Mouse (Mus musculus) cerebellum, adult 2 months (tissue): ENCODE measurements around the gene Spata5.

Source experiments
- CTCF ChIP-seq: fragments of 200-500 bp; IDR thresholded peaks from 2 replicates; pipeline ENCODE4 v1.5.1; 2011; ENCODE audit warnings: low read depth, mild to moderate bottlenecking, control low read depth, low read length, moderate library complexity, borderline replicate concordance; ENCODE audit not compliant: insufficient read depth
- POLR2A ChIP-seq: fragments of 200-500 bp; IDR thresholded peaks from 2 replicates; pipeline ENCODE4 v1.6.1; 2011; ENCODE audit warnings: low read length, control low read depth, borderline replicate concordance; ENCODE audit not compliant: insufficient read depth

GRCm38 (mm10) chr3:37603541-37603940 is 183.8 kb downstream of the Spata5 start:
- TF ChIP-seq POLR2A: no peak
- TF ChIP-seq CTCF: no peak
